15 mouse cellular contexts compared by ENCODE assay signal in the genomic region with DNA sequence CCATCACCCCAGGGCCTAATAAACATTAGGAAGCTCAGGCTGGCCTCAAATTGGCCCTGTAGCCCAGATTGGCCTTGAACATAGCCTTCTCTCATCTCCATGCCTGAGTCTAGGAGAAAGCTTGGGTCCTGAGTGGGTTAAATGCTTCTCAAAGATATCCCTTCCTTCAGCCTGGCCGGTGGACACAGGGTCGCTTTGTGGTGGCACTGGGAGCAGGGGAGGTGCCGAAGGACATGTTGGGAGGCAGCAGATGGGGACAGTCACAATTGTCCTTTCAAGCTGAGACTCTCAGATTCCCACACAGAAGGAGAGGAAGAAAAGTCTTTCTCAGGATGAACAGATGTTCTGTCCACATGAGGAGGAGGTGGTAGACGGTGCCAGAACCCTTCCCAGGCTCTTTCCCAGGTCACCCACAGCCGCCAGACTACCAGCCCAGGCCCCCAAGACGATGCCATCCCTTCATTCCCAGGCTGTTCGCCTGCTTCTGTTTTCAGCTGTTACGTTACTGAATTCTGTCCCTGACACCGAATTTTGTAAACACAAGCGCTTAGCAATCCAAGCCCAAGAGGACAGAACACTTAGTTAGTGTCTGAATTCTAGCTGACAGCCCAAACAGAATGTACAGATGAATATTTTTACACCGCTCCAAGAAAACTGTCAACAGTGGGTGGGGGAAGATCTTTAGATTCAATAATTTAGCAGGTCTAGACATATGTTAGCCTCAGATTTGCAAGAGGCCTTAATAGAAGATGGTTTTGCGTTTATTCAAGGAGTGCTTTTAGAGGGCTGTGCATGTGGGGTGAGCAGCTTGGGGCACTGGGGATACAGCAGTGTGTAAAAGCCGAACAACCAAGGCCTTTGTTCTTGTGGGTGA. TPM values are rescaled to one million over a fixed set of nuclear protein-coding genes. Genes with fewer than 3 reads are reported as not detected.
DNase-seq lines count a peak whose midpoint lies in the region; ATAC-seq and TF ChIP-seq lines count a peak whose summit lies in the region.
"Had no signal": no experiment of that assay in that cellular context is flagged by ENCODE, and none has a peak within 500 bp of the region (broad histone marks: within the 10 kb centered on the region; RNA-seq: fewer than 3 reads in every experiment).

No protein-coding gene starts in this region.

- H3K4me1 ChIP-seq in heart, embryonic 12.5 days (replicated peaks) = peaks cover 13% of the 10 kb centered on the region
- H3K4me1 ChIP-seq: embryonic facial prominence, embryonic 12.5 days had no signal

- no peak for ATAC-seq in heart, embryonic 12.5 days (ENCODE audit: insufficient number of reproducible peaks, low FRiP score)
- ATAC-seq: CD4-positive, CD25-positive, alpha-beta regulatory T cell, adult 4 months; inflammation-experienced regulatory T-cells, adult 6 months had no signal

- no peak overlapping the region for H3K9ac ChIP-seq in heart, embryonic 12.5 days
- H3K9ac ChIP-seq: embryonic facial prominence, embryonic 12.5 days; heart, embryonic 13.5 days had no signal

- H3K27me3 ChIP-seq in heart, embryonic 12.5 days (replicated peaks) = 0 out of 2 replicates have a peak, but pooled peaks cover 5% of the 10 kb centered on the region
- H3K27me3 ChIP-seq: embryonic facial prominence, embryonic 12.5 days had no signal

- no peaks in the 10 kb centered on the region for H3K36me3 ChIP-seq in heart, embryonic 12.5 days
- H3K36me3 ChIP-seq: embryonic facial prominence, embryonic 12.5 days; heart, embryonic 13.5 days had no signal

- no peaks in the 10 kb centered on the region for H3K9me3 ChIP-seq in heart, embryonic 12.5 days (replicated peaks)
- H3K9me3 ChIP-seq: embryonic facial prominence, embryonic 12.5 days; heart, embryonic 13.5 days had no signal

- no peak overlapping the region for H3K4me2 ChIP-seq in heart, embryonic 12.5 days
- H3K4me2 ChIP-seq: embryonic facial prominence, embryonic 12.5 days; heart, embryonic 13.5 days had no signal

- no peak overlapping the region for H3K27ac ChIP-seq in heart, embryonic 12.5 days (ENCODE audit: poor library complexity, severe bottlenecking)
- peak overlapping the region; percentile 24; the same call in 1 of the 2 replicates for H3K27ac ChIP-seq in left cerebral cortex, adult 2 months
- H3K27ac ChIP-seq: embryonic facial prominence, embryonic 12.5 days; heart, embryonic 13.5 days had no signal

- no peak for TF ChIP-seq CTCF in left cerebral cortex, adult 2 months (IDR thresholded peaks at IDR 0.05)

- WGBS in heart, embryonic 12.5 days = 73% methylated on average over 13 of the region's 13 CpGs

- H3K4me3 ChIP-seq in heart, embryonic 12.5 days = no peak overlapping the region
- H3K4me3 ChIP-seq in left cerebral cortex, adult 2 months = no peak overlapping the region
- H3K4me3 ChIP-seq: embryonic facial prominence, embryonic 12.5 days; heart, embryonic 13.5 days had no signal

- intact Hi-C loops in left cerebral cortex, adult 2 months (cut with DNase I) = no loop called here

- peak; percentile 52 for DNase-seq in heart, adult 11 months
- peak; percentile 58 for DNase-seq in right cerebral cortex, adult 2 months (ENCODE audit: low spot score in 2 of 2)
- no peak for DNase-seq in right cerebral cortex, postnatal 4 days
- peak; percentile 32 to 48 for DNase-seq in left cerebral cortex, adult 2 months (ENCODE audit: extremely low spot score in 1 of 2, low spot score in 2 of 2)
- DNase-seq in telencephalon, adult 2 months (ENCODE audit: low read depth, low spot score) = peak; percentile 58
- DNase-seq in thymus, adult 18-20 months = no peak
- DNase-seq in kidney, postnatal 25 days = no peak
- DNase-seq: kidney, postnatal 36 days; liver; lung, postnatal 4 days had no signal

RNA-seq across cellular contexts. Expression of a gene that starts 23.2 kb away (rescaled TPM):
- polyA plus RNA-seq in heart, embryonic 12.5 days (2016; fragmentation: Nextera tagmentation; extraction: Ambion mirVana) = 1.1 and 1.7 TPM in 2 replicates
- 1 to 10 TPM; 6.1 to 6.5 TPM for total RNA-seq in left cerebral cortex, adult 2 months (2021)
- polyA plus RNA-seq: CD4-positive, CD25-positive, alpha-beta regulatory T cell, adult 4 months had no signal

Comparison
In these comparisons a context has a peak if more than half of its experiments do, and no peak if none do; other contexts are left out.
1. DNase-seq: peak in heart, adult 11 months (single experiment), right cerebral cortex, adult 2 months (2 of 2), left cerebral cortex, adult 2 months (2 of 2) and telencephalon, adult 2 months (single experiment); none in right cerebral cortex, postnatal 4 days (single experiment), thymus, adult 18-20 months (0 of 2) and kidney, postnatal 25 days (0 of 2).